Mouse (Mus musculus): ENCODE data around the gene Slc10a7.

Slc10a7 gene

DNA sequence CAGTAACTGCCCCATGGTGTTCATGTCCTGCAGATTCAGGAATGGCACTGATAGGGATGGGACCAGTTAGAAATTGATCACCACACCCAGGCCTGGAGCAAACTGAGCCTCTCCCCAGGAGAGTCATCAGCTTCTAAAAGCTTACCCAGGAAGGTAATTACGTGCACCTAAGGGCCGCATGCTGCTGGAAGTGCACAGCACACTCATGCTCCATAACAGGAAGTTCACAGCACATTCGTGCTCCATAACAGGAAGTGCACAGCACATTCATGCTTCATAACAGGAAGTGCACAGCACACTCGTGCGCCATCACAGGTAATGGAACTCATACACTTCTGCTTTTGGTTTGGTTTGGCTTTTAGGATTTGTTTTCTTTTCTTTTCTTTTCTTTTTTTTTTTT, 114.8 kb downstream of the Slc10a7 start:
- DNase-seq (ENCODE audit: low read depth, low spot score), result no peak

DNA sequence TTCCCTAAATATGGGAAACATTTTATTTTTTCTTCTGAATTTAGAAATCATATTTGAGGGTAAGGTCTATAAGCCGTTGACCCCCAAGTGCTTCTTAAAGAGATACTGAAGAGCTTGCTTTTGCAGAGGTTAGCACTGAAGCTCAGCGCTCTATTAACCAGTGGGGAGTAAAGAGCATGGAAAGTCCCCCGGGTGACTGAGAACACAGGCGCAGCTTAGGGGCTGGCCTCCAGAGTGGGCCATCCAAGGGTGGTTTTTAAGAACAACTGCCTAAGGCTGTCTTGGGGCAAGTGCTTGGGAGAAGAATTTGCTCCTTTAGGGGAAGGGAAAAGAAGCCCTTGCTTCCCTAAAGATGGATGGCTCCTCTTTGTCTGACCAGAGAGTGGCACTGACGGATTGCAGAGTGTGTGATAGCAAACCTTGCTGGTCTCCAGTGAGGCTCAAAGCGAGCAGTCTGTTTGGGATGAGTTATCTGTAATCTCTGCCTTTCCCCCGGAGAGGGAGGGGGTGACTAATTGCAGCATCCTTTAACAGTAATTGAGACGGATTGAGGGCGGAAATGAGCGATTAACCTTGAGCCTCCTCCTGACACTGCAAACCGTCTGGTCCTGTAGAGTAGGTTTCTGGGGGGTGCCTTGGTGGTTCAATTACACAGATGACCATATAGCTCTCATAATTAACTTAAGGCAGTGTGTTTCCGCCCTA, 115.7 kb downstream of the Slc10a7 start:
- DNase-seq (ENCODE audit: low read depth, low spot score), result no peak

- no peak for DNase-seq (ENCODE audit: low read depth, low spot score)
Measured at GRCm38 (mm10) chr8:78626632-78627031, 117.5 kb downstream of the Slc10a7 start.

DNA sequence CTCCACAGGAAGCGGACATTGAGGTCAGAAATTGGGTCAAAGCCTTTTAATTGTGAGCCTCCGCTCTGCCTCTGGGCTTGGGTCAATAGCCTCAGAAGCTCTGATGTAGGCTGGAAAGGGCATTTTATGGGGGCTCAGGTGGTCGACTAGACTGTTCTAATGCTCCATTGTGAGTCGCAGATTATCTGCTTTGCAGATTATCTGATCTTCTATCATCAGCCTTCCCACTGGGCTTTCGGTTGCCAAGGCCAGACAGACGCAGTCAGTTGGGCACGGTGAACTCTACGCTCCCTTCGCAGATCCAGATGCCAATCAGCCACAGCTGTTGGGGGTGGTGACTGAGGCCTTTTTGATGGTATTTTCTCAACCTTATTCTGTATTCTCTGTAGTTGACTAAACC, 118.6 kb downstream of the Slc10a7 start:
- DNase-seq (ENCODE audit: low read depth, low spot score), result no peak

GRCm38 (mm10) chr8:78630414-78631164, 121.4 kb downstream of the Slc10a7 start:
- no peak for DNase-seq (ENCODE audit: low read depth, low spot score)

- DNase-seq (ENCODE audit: low read depth, low spot score), result peak; percentile 22
Measured at GRCm38 (mm10) chr8:78633012-78633411, 123.9 kb downstream of the Slc10a7 start.

- DNase-seq (ENCODE audit: low read depth, low spot score), result no peak
Measured at GRCm38 (mm10) chr8:78634018-78634417, 124.9 kb downstream of the Slc10a7 start.

DNA sequence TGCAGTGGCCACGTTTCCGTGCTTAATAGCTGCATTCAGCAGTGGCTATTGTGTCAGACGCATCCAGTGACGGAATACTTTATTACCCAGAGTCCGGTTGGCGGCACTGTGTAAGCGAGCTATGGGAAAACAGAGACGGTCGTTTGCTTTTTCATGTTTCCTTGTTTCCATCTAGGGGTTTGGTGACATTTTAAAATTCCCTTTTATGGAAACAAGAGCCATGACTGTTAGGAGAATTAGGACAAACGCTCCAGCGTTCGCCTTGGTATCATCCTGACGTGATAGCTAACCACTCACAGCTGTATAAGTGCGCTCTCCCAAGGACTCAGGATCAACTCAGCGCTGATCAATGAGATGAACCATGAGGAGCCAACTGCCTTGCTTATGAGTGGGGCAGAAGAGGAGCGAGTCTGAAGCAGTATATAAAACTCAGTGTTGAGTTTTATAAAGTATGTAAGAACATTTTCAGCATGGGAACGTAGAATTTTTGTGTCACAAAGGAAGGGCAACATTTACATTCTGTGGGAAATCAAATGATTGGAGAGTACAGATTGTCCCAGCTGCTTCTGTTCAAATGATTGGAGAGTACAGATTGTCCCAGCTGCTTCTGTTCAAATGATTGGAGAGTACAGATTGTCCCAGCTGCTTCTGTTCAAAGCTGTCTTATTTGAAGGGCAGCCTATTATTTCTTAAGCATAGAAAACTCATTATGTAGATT, 125.5 kb downstream of the Slc10a7 start:
- peak; percentile 22 for DNase-seq (ENCODE audit: low read depth, low spot score)

DNA sequence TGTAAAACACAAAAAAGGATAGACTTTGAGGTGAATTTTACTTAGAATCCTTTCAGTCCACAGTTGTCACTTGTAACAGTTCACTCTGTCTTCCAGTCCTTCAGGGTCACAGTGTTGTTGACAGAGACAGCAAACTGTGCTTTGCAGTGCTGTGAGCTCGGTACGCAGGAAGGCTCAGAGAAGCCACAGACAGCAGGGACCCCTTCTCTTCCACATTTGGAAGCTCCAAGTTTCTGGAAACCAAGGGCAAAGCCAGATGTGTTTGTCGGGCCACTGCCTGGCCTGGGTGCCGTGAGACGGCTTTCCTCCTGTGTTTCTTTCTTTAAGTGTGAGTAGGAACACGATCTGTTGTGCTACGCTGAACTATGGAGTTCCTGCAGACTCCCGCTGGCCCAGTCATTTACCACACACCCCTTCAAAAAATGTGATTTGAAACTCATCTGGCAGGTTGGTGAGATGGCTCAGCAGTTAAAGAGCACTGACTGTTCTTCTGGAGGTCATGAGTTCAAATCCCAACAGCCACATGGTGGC, 126.2 kb downstream of the Slc10a7 start:
- DNase-seq (ENCODE audit: low read depth, low spot score), result no peak

DNA sequence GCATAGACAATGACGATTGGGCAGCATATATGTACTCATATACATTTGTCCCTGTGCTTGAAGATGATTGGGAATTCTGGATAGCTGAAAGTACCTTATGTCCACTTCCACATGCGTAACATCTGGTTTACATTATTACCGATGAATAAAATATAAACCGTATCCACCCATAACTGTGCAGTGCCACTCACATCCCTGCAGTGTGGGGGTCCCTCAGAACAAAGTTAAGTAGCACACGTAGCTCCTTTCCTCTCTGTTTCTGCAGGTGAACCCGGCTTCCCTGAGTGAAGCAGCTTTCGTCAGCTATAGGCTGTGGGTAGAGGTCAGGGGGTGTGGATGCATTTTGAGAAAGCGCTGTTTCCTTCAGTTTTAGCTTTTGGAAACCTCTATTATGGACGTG, 132.8 kb downstream of the Slc10a7 start:
- DNase-seq (ENCODE audit: low read depth, low spot score), result no peak

GRCm38 (mm10) chr8:78642376-78642775, 133.2 kb downstream of the Slc10a7 start:
- no peak for DNase-seq (ENCODE audit: low read depth, low spot score)

- DNase-seq (ENCODE audit: low read depth, low spot score), result peak; percentile 72
Measured at GRCm38 (mm10) chr8:78647000-78647656, 138.0 kb downstream of the Slc10a7 start.

- no peak for DNase-seq (ENCODE audit: low read depth, low spot score)
Measured at GRCm38 (mm10) chr8:78647846-78648245, 138.7 kb downstream of the Slc10a7 start.

- peak; percentile 81 for DNase-seq (ENCODE audit: low read depth, low spot score)
Measured at GRCm38 (mm10) chr8:78648918-78649317, 139.8 kb downstream of the Slc10a7 start.

DNA sequence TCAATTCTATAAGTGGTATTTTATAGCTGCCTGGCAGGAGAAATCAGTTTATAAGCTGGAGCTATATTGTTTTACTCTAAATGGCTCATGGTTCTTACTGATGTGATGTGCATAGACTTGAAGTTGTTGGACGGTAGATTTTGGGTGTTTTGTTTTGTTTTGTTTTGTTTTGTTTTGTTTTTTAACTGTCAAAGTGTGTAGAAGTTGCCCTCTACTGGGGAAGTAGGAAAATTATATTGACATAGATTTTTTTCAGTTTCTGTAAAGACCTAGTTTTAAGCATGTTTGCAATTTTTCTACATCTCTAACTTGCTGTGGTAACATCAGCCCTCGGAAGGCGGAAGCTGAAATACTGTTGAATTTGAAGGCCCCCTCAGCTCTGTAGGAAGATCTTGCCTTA, 142.5 kb downstream of the Slc10a7 start:
- DNase-seq (ENCODE audit: low read depth, low spot score), result no peak

- no peak for DNase-seq (ENCODE audit: low read depth, low spot score)
Measured at GRCm38 (mm10) chr8:78655351-78656045, 146.4 kb downstream of the Slc10a7 start.

- peak; percentile 49 for DNase-seq (ENCODE audit: low read depth, low spot score)
Measured at GRCm38 (mm10) chr8:78656700-78657370, 147.7 kb downstream of the Slc10a7 start.

DNA sequence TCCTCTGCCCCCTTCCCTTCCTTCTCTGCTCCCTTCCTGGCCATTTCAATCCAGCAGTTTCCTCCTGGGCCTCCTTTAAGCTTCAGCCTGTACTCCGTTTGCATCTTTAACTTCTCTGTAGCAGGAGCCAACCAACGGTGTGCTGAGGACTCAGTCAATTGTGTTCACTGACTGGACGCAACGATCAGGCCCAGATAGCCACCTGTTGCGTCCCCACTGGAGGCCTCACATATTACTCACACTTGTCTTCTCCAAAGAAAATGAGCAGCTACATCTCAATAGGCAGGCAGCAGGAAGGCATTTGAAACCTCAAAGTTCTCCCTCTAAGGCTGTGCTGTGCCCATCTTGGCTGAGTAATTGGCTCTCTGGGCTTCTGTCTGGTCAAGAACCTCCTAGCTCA, 149.0 kb downstream of the Slc10a7 start:
- no peak for DNase-seq (ENCODE audit: low read depth, low spot score)

GRCm38 (mm10) chr8:78659617-78660187, 150.6 kb downstream of the Slc10a7 start:
- DNase-seq (ENCODE audit: low read depth, low spot score), result no peak

DNA sequence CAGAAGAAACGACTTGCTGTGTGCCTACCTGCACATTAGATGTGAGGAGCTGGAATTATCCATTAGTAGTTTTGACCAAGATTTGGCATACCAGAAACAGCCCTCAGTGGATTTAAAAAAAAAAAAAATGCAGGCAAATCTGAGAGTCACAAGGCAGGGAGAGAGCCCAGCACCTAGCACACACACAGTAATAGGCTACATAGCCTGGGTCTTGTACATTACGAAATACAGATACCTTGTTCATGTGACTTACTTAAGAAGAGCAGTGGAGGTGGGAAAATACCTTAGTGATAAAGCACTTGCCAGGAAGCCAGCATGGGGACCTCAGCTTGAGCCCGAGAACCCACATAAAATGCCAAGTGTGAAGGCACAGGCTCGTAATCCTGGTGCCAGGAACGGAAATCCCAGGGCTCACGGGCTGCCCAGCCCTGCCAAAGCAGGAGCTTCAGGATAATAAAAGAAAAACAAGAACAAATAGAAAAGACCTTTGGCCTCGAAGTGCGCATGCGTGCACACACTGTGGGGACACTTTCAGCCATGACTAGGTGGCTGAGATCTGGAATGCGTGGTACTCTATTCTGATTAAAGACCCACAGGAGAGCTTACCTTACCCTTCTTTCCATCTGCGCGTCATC, 155.3 kb downstream of the Slc10a7 start:
- peak; percentile 71 for DNase-seq (ENCODE audit: low read depth, low spot score)

Measured in brain, adult 2 months (tissue).